Mouse (Mus musculus): Measurements from ENCODE around the gene Npas4. TPM values are rescaled to one million over a fixed set of nuclear protein-coding genes. Genes with fewer than 3 reads are reported as not detected.

Gene Npas4
- polyA plus RNA-seq (2015; fragmentation: Nextera tagmentation; extraction: Ambion mirVana), result 0.47 and 0.60 TPM in 2 replicates

DNA sequence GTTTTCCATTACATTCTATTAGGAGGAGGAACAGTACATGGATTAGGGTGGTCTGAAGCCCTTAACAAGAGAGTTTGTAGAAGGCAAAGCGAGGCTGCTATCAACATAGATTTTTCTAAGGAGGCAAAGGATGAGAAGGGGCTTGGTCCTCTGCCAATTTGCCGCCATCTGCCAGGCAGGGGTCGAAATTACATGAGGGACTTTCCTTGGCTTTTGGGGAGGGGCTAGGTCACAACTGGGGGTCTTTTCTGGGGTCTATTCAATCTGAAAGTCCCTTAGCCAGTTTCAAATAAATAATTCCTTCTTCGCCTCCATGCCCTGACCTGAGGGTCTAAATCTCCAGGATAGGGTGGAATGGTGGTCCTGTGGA lies at the start of gene Npas4:
Npas4 (minus strand) TSS at position 61 of the 370 bp plus-strand sequence.

DNA sequence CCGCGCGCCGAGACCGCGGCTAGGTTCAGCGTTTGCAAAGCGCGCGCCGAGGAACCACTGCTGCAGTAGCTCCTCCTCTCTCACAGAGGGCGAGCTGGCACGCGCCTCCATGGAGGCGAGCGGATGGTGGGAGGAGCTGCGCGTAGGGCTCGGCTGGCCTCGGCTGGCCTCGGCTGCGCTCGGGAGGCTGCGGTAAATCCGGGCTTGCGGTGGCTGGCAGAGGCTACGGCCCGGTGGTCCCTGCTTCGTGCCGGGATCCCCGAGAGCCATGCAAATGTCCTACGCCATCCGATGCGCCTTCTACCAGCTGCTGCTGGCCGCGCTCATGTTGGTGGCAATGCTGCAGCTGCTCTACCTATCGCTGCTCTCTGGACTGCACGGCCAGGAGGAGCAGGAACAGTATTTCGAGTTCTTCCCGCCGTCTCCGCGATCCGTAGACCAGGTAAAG lies 48.6 kb upstream of the Npas4 start, which contains the start of the genes B4gat1 and AC124502.3:
B4gat1 (plus strand) TSS at position 118 of the 448 bp plus-strand sequence.
AC124502.3 (plus strand) TSS at position 183 of the 448 bp plus-strand sequence.

DNA sequence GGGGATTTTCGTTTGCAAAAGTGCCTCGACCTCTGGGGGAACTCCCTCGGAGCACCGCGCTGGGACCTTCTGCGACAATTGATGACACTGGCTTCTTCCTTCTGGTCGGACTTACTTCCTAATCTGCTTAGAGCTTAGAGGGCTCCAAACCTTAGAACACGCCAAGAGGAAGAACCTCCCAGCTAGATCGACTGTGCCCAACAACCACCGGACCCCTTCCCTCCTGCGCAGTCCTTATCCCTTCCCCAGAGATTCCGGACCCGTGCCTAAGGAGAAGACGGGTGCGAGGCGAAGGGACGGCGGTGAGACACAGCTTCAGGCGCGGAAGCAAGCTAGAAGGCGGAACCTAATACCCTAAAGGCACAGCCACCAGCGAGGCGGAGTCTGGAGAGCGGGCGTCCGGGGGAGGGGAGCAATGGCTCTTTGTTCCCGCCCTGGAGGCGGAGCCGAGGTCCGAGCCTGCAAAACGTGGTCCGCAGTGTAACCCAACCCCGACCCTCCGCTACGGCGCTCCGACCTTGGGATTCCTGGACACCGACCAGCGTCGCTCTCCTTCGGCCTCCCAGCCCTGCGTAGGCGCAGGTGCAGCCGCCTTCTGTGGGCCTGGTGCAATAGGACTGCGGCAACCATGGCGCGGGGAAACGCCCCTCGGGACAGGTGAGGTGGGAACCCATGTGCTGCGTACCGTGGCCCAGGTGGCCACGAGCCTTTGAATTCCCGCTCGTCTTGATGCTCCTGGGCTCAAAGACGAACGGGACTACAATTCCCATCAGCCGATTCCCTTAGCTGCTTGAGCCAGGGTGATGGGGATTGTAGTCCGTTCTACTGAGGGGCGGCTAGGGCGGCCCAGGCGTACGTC lies 33.7 kb upstream of the Npas4 start, which contains the start of gene Slc29a2:
Slc29a2 (plus strand) TSS at position 240 of the 859 bp plus-strand sequence.

DNA sequence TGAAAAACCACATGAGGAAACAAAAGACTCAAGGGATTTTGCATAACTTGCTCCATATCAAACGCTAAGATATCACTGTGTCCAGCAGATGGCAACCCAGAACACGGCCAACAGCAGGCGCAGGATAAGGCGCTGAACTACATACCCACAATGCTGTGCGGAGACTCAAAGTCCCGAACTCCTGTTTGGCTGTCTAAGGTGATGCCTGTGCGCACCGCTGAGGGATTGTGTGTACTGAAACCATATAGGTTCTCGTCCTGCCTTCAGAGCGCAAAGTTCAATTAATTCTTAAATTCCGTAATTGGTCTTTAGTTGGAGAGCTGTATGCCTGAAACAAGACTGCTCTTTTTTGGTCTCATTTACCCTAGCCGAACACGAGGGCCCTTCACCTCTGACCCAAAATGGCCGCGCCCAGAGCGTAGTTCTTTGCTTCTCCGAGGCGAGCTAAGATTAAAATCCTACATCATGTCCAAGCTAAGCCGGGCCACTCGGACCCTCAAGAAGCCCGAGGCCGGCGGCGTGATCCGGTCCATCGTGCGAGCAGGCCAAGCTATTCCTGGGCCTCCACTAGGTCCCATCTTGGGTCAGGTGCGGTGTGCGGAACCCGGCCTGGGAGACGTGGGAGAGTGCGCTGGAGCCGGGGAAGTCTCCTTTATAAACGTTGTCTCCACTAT lies 28.1 kb downstream of the Npas4 start, which contains the start of gene Mrpl11:
Mrpl11 (plus strand) TSS at position 220 of the 674 bp plus-strand sequence.

DNA sequence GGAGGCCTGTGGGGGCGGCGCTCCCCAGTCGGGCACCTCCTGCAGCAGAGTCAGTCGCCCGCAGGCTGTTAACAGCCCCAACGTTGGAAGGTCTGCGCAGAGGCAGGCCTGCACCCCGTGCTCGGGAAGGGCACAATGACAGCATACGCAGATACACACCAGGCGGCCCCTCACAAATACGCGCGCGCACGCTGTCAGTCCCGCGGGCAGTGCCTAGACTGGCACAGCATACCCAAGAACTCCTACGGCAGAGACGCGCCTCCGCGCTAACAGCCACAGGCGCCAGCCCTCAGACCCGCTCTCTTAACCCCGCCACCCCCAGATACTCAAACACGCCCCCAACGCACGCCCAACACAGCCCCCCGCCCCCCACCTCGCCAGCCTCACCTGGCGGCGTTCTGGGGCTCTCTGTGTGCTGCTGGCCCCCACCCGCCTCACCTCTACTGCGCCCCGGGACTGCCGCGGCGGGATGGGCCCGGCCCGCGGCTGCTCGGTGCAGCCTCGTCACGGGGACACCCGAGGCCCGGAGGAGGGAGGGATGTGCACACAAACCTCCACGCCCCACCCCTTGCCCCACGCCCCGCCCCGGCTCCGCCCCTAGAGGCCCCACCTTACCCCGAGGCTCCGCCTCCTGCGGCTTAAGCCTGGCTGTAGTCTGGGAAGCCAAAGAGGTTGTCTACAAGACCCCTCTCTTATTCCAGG lies 47.4 kb downstream of the Npas4 start, which contains the start of gene Peli3:
Peli3 (minus strand) TSS at position 577 of the 702 bp plus-strand sequence.

Other genes with a start within 250 kb of the Npas4 start
- gene Rbm4b, start 233.8 kb downstream of the Npas4 start, polyA plus RNA-seq (2015; fragmentation: Nextera tagmentation; extraction: Ambion mirVana), result 19.3 and 20.2 TPM in 2 replicates
- gene Rbm4, start 196.4 kb downstream of the Npas4 start, polyA plus RNA-seq (2015; fragmentation: Nextera tagmentation; extraction: Ambion mirVana), result 17.1 and 20.8 TPM in 2 replicates
- gene Gm21992, start 178.7 kb downstream of the Npas4 start, polyA plus RNA-seq (2015; fragmentation: Nextera tagmentation; extraction: Ambion mirVana), result 14.5 and 15.7 TPM in 2 replicates
- 24.3 and 30.8 TPM in 2 replicates for gene Rbm14, start 178.7 kb downstream of the Npas4 start, polyA plus RNA-seq (2015; fragmentation: Nextera tagmentation; extraction: Ambion mirVana)
- 45.7 and 45.9 TPM in 2 replicates for gene Ccs, start 151.0 kb downstream of the Npas4 start, polyA plus RNA-seq (2015; fragmentation: Nextera tagmentation; extraction: Ambion mirVana)
- gene Ccdc87, start 150.9 kb downstream of the Npas4 start, polyA plus RNA-seq (2015; fragmentation: Nextera tagmentation; extraction: Ambion mirVana), result 0.04 TPM in 1 of 2 replicates, not detected in the other
- gene Ctsf, start 135.2 kb downstream of the Npas4 start, polyA plus RNA-seq (2015; fragmentation: Nextera tagmentation; extraction: Ambion mirVana), result 46.6 and 51.4 TPM in 2 replicates
- 2.0 and 2.5 TPM in 2 replicates for gene Actn3, start 112.4 kb downstream of the Npas4 start, polyA plus RNA-seq (2015; fragmentation: Nextera tagmentation; extraction: Ambion mirVana)
- gene Zdhhc24, start 111.6 kb downstream of the Npas4 start, polyA plus RNA-seq (2015; fragmentation: Nextera tagmentation; extraction: Ambion mirVana), result 7.5 and 8.5 TPM in 2 replicates
- 1.3 TPM in 2 replicates for gene Bbs1, start 83.7 kb downstream of the Npas4 start, polyA plus RNA-seq (2015; fragmentation: Nextera tagmentation; extraction: Ambion mirVana)
- 59.2 and 62.6 TPM in 2 replicates for gene Dpp3, start 62.0 kb downstream of the Npas4 start, polyA plus RNA-seq (2015; fragmentation: Nextera tagmentation; extraction: Ambion mirVana)
- 0.85 and 1.1 TPM in 2 replicates for gene Peli3, start 47.2 kb downstream of the Npas4 start, polyA plus RNA-seq (2015; fragmentation: Nextera tagmentation; extraction: Ambion mirVana)
- 70.0 and 78.0 TPM in 2 replicates for gene Mrpl11, start 28.2 kb downstream of the Npas4 start, polyA plus RNA-seq (2015; fragmentation: Nextera tagmentation; extraction: Ambion mirVana)
- 1.9 and 2.1 TPM in 2 replicates for gene Slc29a2, start 33.5 kb upstream of the Npas4 start, polyA plus RNA-seq (2015; fragmentation: Nextera tagmentation; extraction: Ambion mirVana)
- 26.6 and 28.5 TPM in 2 replicates for gene B4gat1, start 48.5 kb upstream of the Npas4 start, polyA plus RNA-seq (2015; fragmentation: Nextera tagmentation; extraction: Ambion mirVana)
- gene AC124502.3, start 48.6 kb upstream of the Npas4 start, polyA plus RNA-seq (2015; fragmentation: Nextera tagmentation; extraction: Ambion mirVana), result 0.24 and 0.34 TPM in 2 replicates
- 26.0 and 29.3 TPM in 2 replicates for gene Brms1, start 51.0 kb upstream of the Npas4 start, polyA plus RNA-seq (2015; fragmentation: Nextera tagmentation; extraction: Ambion mirVana)
- gene Rin1, start 60.2 kb upstream of the Npas4 start, polyA plus RNA-seq (2015; fragmentation: Nextera tagmentation; extraction: Ambion mirVana), result 6.4 and 7.8 TPM in 2 replicates
- gene Cd248, start 77.8 kb upstream of the Npas4 start, polyA plus RNA-seq (2015; fragmentation: Nextera tagmentation; extraction: Ambion mirVana), result 89.9 and 99.5 TPM in 2 replicates
- 6.8 and 7.9 TPM in 2 replicates for gene Tmem151a, start 95.2 kb upstream of the Npas4 start, polyA plus RNA-seq (2015; fragmentation: Nextera tagmentation; extraction: Ambion mirVana)
- 161 and 162 TPM in 2 replicates for gene Yif1a, start 98.2 kb upstream of the Npas4 start, polyA plus RNA-seq (2015; fragmentation: Nextera tagmentation; extraction: Ambion mirVana)
- 1.2 and 2.0 TPM in 2 replicates for gene Cnih2, start 108.2 kb upstream of the Npas4 start, polyA plus RNA-seq (2015; fragmentation: Nextera tagmentation; extraction: Ambion mirVana)
- gene Rab1b, start 116.8 kb upstream of the Npas4 start, polyA plus RNA-seq (2015; fragmentation: Nextera tagmentation; extraction: Ambion mirVana), result 201 TPM in 2 replicates
- gene Klc2, start 128.2 kb upstream of the Npas4 start, polyA plus RNA-seq (2015; fragmentation: Nextera tagmentation; extraction: Ambion mirVana), result 23.4 and 23.5 TPM in 2 replicates